In genomic region chr2:119327102-119327480, GRCm38 (mm10) we compare ENCODE assay signal across 8 mouse cellular contexts. TPM values are rescaled to one million over a fixed set of nuclear protein-coding genes. Genes with fewer than 3 reads are reported as not detected.
DNase-seq lines count a peak whose midpoint lies in the region; ATAC-seq and TF ChIP-seq lines count a peak whose summit lies in the region.

No protein-coding gene starts in this region.

- peak overlapping the region; percentile 92 for H3K4me3 ChIP-seq in megakaryocyte, embryonic 14.5 days (replicated peaks)
- peak overlapping the region; percentile 70 for H3K4me3 ChIP-seq in heart, embryonic 13.5 days
- peak overlapping the region; percentile 52 for H3K4me3 ChIP-seq in kidney, embryonic 15.5 days (replicated peaks)
- H3K4me3 ChIP-seq in small intestine, adult 2 months (ENCODE audit: low read depth, low read length): peak overlapping the region; percentile 64

- WGBS in heart, embryonic 13.5 days: under 1% methylated on average over 30 of the region's 30 CpGs
- WGBS in kidney, embryonic 15.5 days: under 1% methylated on average over 30 of the region's 30 CpGs
- WGBS in small intestine, adult 2 months: 2% methylated on average over 30 of the region's 30 CpGs

- H3K36me3 ChIP-seq in megakaryocyte, embryonic 14.5 days (replicated peaks; ENCODE audit: low read length): no peaks in the 10 kb centered on the region
- peaks cover 3% of the 10 kb centered on the region; the same call in 1 of the 2 replicates for H3K36me3 ChIP-seq in heart, embryonic 13.5 days
- no peaks in the 10 kb centered on the region for H3K36me3 ChIP-seq in kidney, embryonic 15.5 days
- H3K36me3 ChIP-seq in small intestine, adult 2 months (ENCODE audit: control insufficient read depth, insufficient read depth, low read length): peaks cover 12% of the 10 kb centered on the region

- H3K27me3 ChIP-seq in megakaryocyte, embryonic 14.5 days (replicated peaks): peaks cover 98% of the 10 kb centered on the region
- peaks cover 99% of the 10 kb centered on the region for H3K27me3 ChIP-seq in heart, embryonic 13.5 days (replicated peaks)
- H3K27me3 ChIP-seq in kidney, embryonic 15.5 days: peaks cover 96% of the 10 kb centered on the region
- peaks cover 6% of the 10 kb centered on the region for H3K27me3 ChIP-seq in small intestine, adult 2 months (ENCODE audit: control insufficient read depth, insufficient read depth, low read length)

- H3K9me3 ChIP-seq in megakaryocyte, embryonic 14.5 days: peaks cover 9% of the 10 kb centered on the region; the same call in 1 of the 2 replicates
- H3K9me3 ChIP-seq in heart, embryonic 13.5 days: no peaks in the 10 kb centered on the region
- no peaks in the 10 kb centered on the region for H3K9me3 ChIP-seq in kidney, embryonic 15.5 days (replicated peaks)

- peak overlapping the region; percentile 83 for H3K9ac ChIP-seq in heart, embryonic 13.5 days
- peak overlapping the region; percentile 45 for H3K9ac ChIP-seq in kidney, embryonic 15.5 days

- peaks cover 49% of the 10 kb centered on the region for H3K4me1 ChIP-seq in megakaryocyte, embryonic 14.5 days
- peaks cover 65% of the 10 kb centered on the region for H3K4me1 ChIP-seq in heart, embryonic 13.5 days
- H3K4me1 ChIP-seq in kidney, embryonic 15.5 days: peaks cover 62% of the 10 kb centered on the region
- peaks cover 19% of the 10 kb centered on the region for H3K4me1 ChIP-seq in small intestine, adult 2 months (ENCODE audit: control insufficient read depth, insufficient read depth, insufficient read length, low read length)

- peak overlapping the region; percentile 69 for H3K27ac ChIP-seq in heart, embryonic 13.5 days (replicated peaks)
- H3K27ac ChIP-seq in kidney, embryonic 15.5 days: 0 out of 2 replicates have a peak overlapping the region, but pooled peaks have one; percentile 29
- no peak overlapping the region for H3K27ac ChIP-seq in small intestine, adult 2 months (ENCODE audit: insufficient read depth, low read depth, low read length)

- peak overlapping the region; percentile 87 for H3K4me2 ChIP-seq in heart, embryonic 13.5 days
- H3K4me2 ChIP-seq in kidney, embryonic 15.5 days: peak overlapping the region; percentile 85

- peak; percentile 79; the same call in 1 of the 2 replicates for TF ChIP-seq CTCF in small intestine, adult 2 months (IDR thresholded peaks at IDR 0.05; ENCODE audit: extremely low read depth, insufficient read length, insufficient replicate concordance, low read depth, low read length)

- no peak for TF ChIP-seq POLR2A in small intestine, adult 2 months (IDR thresholded peaks at IDR 0.05; ENCODE audit: low read depth, low read length)

- ATAC-seq in megakaryocyte, adult 5-6 weeks (ENCODE audit: poor library complexity, severe bottlenecking): no peak
- ATAC-seq in heart, embryonic 13.5 days (ENCODE audit: extremely low read depth, insufficient number of reproducible peaks, low FRiP score, low TSS enrichment): no peak
- no peak for ATAC-seq in kidney, embryonic 15.5 days (replicated peaks; ENCODE audit: low FRiP score)

- DNase-seq in embryo, embryonic 10.5 days (ENCODE audit: low spot score): peak; percentile 66
- DNase-seq in lung, postnatal 10 days: peak; percentile 82
- no peak for DNase-seq in testis, postnatal 14 days (ENCODE audit: low spot score)

RNA-seq across cellular contexts. Expression of gene Dll4, which starts 1.5 kb away (rescaled TPM):
- polyA plus RNA-seq in megakaryocyte, embryonic 14.5 days (2012; ENCODE audit: insufficient read depth, low replicate concordance): not detected in 2 replicates
- 0.09 TPM in 1 of 2 replicates, not detected in the other for total RNA-seq in megakaryocyte, adult 5-6 weeks (2015)
- not detected in 2 replicates for total RNA-seq in megakaryocyte, adult 5-6 weeks (2017)
- polyA plus RNA-seq in heart, embryonic 13.5 days (2015; fragmentation: Nextera tagmentation; extraction: Ambion mirVana): 7.7 and 8.7 TPM in 2 replicates
- 9.9 and 10.5 TPM in 2 replicates for polyA plus RNA-seq in kidney, embryonic 15.5 days (2015; fragmentation: Nextera tagmentation; extraction: Ambion mirVana)
- 9.8 and 22.1 TPM in 2 replicates for polyA plus RNA-seq in small intestine, adult 2 months (2012; rRNA removed)

RNA-seq across cellular contexts. Expression of gene Chac1, which starts 23.9 kb away (rescaled TPM):
- polyA plus RNA-seq in megakaryocyte, embryonic 14.5 days (2012; ENCODE audit: insufficient read depth, low replicate concordance): 33.0 and 93.9 TPM in 2 replicates
- 0.39 and 1.1 TPM in 2 replicates for total RNA-seq in megakaryocyte, adult 5-6 weeks (2015)
- total RNA-seq in megakaryocyte, adult 5-6 weeks (2017): 0.51 and 1.3 TPM in 2 replicates
- polyA plus RNA-seq in heart, embryonic 13.5 days (2015; fragmentation: Nextera tagmentation; extraction: Ambion mirVana): 0.35 and 0.78 TPM in 2 replicates
- 0.91 and 0.98 TPM in 2 replicates for polyA plus RNA-seq in kidney, embryonic 15.5 days (2015; fragmentation: Nextera tagmentation; extraction: Ambion mirVana)
- 5.8 and 6.9 TPM in 2 replicates for polyA plus RNA-seq in small intestine, adult 2 months (2012; rRNA removed)

RNA-seq across cellular contexts. Expression of gene Vps18, which starts 38.6 kb away (rescaled TPM):
- polyA plus RNA-seq in megakaryocyte, embryonic 14.5 days (2012; ENCODE audit: insufficient read depth, low replicate concordance): 8.8 and 11.1 TPM in 2 replicates
- 8.9 and 9.0 TPM in 2 replicates for total RNA-seq in megakaryocyte, adult 5-6 weeks (2015)
- total RNA-seq in megakaryocyte, adult 5-6 weeks (2017): 19.6 and 21.2 TPM in 2 replicates
- polyA plus RNA-seq in heart, embryonic 13.5 days (2015; fragmentation: Nextera tagmentation; extraction: Ambion mirVana): 11.9 and 13.1 TPM in 2 replicates
- polyA plus RNA-seq in kidney, embryonic 15.5 days (2015; fragmentation: Nextera tagmentation; extraction: Ambion mirVana): 17.6 and 19.6 TPM in 2 replicates
- polyA plus RNA-seq in small intestine, adult 2 months (2012; rRNA removed): 11.3 and 22.9 TPM in 2 replicates

RNA-seq across cellular contexts. Expression of gene Rhov, which starts 56.0 kb away (rescaled TPM):
- polyA plus RNA-seq in megakaryocyte, embryonic 14.5 days (2012; ENCODE audit: insufficient read depth, low replicate concordance): 1.9 TPM in 1 of 2 replicates, not detected in the other
- total RNA-seq in megakaryocyte, adult 5-6 weeks (2015): 0.16 and 0.59 TPM in 2 replicates
- total RNA-seq in megakaryocyte, adult 5-6 weeks (2017): 0.28 and 0.81 TPM in 2 replicates
- 0.14 and 0.60 TPM in 2 replicates for polyA plus RNA-seq in heart, embryonic 13.5 days (2015; fragmentation: Nextera tagmentation; extraction: Ambion mirVana)
- 0.72 and 1.1 TPM in 2 replicates for polyA plus RNA-seq in kidney, embryonic 15.5 days (2015; fragmentation: Nextera tagmentation; extraction: Ambion mirVana)
- 2.1 and 3.0 TPM in 2 replicates for polyA plus RNA-seq in small intestine, adult 2 months (2012; rRNA removed)
